Mouse (Mus musculus) olfactory bulb, adult 2 months (tissue): ENCODE results near the gene Sdc4.

Source experiments
- CTCF ChIP-seq: fragments of 200-500 bp; IDR thresholded peaks from 2 replicates; pipeline ENCODE4 v1.5.1; 2012; ENCODE audit warnings: low read depth, mild to moderate bottlenecking, low read length, moderate library complexity; ENCODE audit not compliant: insufficient read depth
- POLR2A ChIP-seq: fragments of 200-500 bp; IDR thresholded peaks from 2 replicates; pipeline ENCODE4 v1.6.1; 2012; ENCODE audit warnings: mild to moderate bottlenecking, low read depth, low read length, moderate library complexity; ENCODE audit not compliant: insufficient read depth

DNA sequence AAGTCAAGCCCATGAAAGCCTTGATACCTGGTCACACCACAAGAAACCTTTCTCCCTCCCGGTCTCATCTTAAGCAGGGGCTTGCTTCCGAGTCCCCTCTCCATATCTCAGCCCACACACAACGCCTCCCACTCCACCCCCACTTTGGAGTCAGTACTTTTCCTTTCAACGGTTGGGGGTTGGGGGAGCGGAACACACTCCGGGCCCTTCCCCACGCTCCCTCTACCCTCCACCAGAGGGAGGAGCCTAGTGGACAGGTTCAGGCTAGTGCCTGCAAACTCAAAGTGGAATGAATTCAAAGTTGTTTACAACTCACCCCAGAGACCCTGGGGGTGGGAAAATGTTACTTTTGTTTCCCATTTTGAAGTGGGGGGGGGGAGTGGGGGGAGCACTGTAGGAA lies 13.0 kb downstream of the Sdc4 start:
- TF ChIP-seq CTCF (no peak), POLR2A (no peak)
